Mouse (Mus musculus) WW6 (cell line): ENCODE data around the gene Naglu.

Experiments
- DNase-seq: peaks from one replicate; pipeline ENCODE4 v3.0.0-alpha.2; 2013; ENCODE audit warnings: low read depth, low spot score

Gene Naglu

GRCm38 (mm10) chr11:101084246-101084645, 14.4 kb downstream of the Naglu start:
- DNase-seq: no peak

DNA sequence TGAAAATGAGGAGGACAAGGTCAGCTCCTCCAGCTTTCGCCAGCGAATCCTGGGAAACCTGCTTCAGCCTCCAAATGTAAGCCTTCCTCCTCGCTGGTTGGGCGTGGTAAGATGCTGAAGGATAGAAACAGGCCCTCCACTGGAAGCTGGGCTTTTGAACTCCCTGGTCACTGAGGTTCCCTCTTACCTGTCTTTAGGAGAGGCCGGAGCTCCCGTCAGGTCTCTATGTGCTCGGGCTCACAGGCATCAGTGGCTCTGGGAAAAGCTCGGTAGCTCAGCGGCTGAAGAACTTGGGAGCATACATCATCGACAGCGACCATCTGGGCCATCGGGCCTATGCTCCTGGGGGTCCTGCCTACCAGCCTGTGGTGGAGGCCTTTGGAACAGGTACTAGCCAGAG, 15.0 kb downstream of the Naglu start:
- no peak for DNase-seq

DNA sequence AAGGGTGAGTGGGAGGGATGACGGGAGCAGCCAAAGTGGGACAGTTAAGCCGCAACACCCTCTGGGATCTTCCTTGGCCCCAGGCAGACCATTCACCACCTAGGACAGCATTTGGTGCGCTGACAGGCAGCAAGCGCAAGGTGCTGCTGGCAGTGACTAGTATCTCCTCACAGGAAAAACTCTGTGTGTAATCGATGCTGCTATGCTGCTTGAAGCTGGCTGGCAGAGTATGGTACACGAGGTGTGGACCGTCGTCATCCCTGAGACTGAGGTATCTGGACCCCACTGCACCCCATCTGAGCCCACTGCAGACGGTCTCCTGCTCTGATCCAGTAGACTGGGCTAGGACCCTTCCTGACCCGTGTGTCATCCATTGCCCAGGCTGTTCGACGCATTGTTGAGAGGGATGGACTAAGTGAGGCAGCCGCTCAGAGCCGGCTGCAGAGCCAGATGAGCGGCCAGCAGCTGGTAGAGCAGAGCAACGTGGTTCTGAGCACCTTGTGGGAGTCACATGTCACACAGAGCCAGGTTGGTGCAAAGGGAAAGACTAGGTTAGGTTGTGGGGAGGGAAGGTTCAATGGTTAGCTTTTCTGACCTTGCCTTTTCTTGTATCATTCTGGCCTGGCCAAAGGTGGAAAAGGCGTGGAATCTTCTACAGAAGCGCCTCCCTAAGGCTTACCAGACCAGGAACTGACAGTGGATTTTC, 16.0 kb downstream of the Naglu start:
- no peak for DNase-seq

DNA sequence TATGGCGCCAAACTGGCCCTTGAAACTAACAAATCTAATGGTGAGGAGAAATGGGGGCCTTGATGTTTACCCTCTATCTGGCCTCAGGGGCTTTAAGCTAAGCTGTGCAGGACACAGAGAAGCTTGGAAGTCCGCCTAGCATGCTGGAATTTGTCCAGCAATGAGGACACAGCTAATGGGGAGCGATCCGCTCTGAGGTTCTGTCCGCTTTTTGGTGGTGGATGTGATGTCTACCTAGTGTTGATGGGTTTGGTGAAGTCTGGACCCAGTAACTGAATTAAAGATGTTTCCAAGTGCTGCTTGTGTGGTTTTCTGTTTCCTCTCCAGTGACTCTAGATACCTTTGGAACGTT, 16.5 kb downstream of the Naglu start:
- no peak for DNase-seq

DNA sequence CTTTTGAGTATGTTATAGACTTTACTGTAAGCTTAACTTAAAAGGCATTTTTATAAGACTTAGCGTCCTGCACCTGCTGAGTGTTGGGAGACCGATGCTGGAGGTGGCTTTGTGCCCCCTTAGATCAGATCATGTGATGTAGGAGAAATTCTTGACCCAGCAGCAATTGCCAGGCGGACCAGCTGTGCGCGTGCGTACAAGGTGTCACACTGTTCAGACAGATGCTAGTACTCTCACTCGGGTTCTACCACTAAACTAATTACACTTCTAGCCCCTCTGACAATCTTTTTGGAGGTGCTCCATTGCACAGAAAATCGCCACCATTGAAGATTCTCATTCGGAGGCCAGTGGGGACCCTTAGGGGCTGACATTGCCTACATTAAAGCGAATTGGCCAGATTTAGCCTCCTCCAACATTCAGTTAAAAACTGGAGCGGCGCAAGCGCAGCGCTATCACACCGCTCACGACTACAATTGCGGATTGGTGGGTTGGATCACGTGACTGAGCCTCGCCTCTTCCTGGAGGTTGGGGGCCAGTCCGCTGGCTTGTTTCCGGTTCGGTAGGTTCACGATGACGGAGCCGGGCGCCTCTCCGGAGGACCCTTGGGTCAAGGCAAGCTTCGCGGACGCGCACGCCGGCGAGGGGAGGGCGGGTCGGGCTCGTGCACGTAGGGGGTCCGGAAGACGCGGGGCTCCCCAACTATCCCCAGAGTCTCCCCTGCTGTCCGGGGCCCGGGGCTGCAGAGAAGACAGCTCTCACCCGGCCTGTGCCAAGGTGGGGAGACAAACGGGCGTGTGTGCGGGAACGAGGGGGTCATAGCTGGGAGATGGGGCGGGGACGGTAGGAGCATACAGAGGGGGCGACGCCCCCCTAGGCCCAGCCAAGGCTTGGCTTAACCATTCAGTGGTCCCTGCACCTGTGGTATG, 17.2 kb downstream of the Naglu start, which contains the start of gene Mlx:
Gene Mlx, plus strand, starts transcription at position 522 of the 926 bp plus-strand sequence.
- peak; percentile 85 for DNase-seq

DNA sequence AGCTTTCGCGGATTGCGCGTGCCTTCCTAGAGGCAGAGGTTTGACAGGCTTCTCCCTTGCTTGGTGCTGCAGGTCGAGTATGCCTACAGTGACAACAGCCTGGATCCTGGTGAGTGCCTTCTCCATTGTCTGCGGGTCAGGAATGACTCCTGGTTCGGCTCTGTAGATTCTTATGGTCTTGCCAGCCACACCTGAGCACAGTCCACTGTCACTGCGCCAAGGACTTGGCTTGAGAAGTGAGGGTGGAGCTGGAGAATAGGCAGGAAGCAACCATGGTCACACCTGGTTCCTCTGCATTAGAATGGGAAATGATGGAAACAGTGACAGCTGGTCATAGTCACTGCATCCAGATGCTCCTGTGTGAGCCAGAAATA, 17.9 kb downstream of the Naglu start:
- no peak for DNase-seq

- DNase-seq: no peak
Measured at GRCm38 (mm10) chr11:101089931-101090330, 20.1 kb downstream of the Naglu start.

DNA sequence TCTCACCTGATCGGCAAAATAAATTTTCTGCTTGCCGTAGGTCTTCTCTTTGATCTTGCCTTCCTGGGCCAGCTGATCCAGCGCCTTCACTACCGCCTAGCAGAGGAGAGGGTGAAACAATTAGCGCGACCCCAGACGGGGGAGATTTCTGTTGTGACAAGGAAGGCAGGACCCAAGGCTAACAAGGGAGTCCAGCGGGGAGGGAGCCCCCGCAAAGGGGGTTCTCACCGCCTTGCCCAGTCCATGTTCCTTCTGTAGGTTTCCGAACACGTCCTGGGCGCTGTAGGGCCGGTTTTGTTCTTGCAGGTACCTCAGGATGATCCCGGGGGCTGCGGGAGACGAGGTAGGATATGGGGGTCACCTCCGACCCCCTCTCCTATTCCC, 25.1 kb downstream of the Naglu start:
- DNase-seq: no peak

- peak; percentile 95 for DNase-seq
Measured at GRCm38 (mm10) chr11:101095314-101096024, 25.7 kb downstream of the Naglu start, which contains the start of gene Psmc3ip. Gene Psmc3ip (minus strand): TSS chr11:101095436.

DNA sequence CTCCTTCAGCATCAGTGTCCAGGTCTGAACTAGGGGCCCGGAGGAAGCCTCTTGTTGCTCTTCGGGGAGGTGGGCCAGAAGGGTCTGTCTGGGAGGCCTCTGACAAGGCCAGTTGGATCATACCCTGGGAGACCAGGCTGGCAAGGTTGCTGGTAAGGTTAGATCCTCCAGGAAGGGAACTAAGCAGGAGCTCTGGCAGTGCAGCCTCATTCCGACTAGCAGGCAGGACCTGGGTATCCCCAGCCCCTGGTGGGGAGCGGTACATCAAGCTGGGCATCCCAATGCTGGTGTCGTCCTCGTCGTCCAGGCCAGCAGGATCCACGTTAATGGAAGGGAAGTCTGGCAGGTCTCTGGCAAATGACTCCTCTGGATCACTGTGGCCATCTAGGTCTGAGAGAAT, 28.4 kb downstream of the Naglu start:
- DNase-seq: no peak

DNA sequence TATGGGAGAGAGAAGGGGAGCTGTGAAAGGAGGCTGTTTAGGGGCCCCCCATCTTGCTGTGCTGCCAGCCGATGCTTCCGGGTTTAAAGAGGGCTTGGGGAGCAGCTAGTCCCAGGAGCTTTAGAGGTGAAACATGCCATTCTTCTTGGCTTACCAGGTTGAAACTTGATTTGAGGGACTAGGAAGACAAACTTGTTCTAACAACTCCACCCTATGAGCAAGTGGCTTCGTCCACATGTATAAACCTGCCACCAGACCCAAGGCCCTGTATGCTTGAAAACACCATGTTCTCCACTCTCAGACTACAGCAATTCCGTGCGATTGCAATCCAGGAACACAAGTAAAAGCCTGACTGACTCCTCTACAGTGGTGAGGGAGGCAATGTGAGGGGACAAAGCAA, 33.2 kb downstream of the Naglu start:
- DNase-seq: no peak

DNA sequence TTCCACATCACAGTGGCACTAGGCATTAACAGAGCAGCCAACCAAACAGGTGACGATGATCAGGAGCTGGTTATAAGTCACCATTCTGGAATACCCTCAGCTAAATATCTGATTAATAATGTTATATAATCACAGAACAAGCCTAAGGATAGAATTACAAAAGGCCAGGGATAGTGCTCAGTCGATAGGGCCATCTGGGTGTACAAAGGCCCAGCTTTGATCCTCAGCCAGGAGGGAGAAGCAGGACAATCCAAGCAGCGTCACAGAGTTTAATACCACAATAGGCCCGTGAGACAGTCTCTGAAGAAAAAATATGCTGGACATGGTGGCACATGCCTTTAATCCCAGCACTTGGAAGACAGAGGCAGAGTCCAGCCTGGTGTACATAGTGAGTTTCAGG, 39.5 kb downstream of the Naglu start:
- no peak for DNase-seq

DNA sequence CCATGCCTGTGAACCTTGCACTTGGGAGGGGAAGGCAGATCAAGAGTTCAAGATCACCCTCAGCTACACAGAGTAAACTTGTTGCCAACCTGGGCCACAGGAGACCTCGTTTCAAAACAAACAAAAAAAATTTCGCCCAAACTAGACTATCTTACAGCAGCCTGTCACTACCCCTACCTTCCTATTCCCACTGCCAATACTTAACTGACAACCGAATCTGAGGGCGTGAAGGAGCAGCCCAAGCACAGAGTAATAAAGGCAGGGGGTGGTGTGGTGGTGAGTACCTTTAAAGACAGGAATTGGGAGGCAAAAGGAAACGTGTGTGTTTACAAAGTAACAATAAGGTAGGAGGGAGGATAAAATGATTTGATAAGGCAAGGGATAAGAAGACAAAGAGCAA, 40.9 kb downstream of the Naglu start:
- no peak for DNase-seq

DNA sequence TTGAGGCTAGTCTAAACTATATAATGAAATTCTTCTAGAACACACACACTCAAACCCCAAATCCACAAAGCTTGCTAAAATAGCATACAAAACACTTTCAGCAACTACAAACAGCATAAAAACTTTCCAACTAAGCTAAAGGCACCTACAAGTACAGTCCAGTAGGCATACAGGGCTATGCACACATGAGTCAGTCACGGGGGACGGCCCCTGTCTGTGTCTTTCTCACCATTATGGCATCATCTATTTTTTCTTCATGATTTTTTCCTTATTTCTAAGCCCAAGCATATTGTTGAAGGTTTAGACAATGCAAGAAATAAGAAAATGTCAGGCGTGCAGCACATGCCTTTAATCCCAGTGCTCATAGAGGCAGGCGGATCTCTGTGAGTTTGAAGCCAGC, 41.4 kb downstream of the Naglu start:
- no peak for DNase-seq

- DNase-seq: no peak
Measured at GRCm38 (mm10) chr11:101112186-101112585, 42.4 kb downstream of the Naglu start.

- DNase-seq: no peak
Measured at GRCm38 (mm10) chr11:101115564-101115963, 45.8 kb downstream of the Naglu start.

DNA sequence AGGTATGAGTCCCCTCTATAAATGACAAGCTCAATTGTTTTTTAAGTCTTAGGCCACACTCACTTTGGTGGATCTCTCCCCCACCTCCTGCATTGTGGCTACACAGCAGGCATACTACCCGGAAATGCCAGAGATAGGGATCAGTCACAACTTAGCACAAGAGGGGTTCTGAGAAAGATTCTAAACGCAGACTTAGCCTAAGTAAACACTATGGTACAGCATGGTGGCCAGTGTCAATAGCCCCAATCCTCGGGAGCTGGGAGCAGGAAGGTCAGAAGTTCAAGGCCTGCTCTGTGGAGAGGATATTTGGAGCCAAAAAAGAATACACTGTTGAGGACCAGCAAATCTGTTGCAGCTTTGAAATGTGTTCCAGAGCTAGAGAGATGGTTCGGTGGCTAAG, 48.3 kb downstream of the Naglu start:
- no peak for DNase-seq

DNA sequence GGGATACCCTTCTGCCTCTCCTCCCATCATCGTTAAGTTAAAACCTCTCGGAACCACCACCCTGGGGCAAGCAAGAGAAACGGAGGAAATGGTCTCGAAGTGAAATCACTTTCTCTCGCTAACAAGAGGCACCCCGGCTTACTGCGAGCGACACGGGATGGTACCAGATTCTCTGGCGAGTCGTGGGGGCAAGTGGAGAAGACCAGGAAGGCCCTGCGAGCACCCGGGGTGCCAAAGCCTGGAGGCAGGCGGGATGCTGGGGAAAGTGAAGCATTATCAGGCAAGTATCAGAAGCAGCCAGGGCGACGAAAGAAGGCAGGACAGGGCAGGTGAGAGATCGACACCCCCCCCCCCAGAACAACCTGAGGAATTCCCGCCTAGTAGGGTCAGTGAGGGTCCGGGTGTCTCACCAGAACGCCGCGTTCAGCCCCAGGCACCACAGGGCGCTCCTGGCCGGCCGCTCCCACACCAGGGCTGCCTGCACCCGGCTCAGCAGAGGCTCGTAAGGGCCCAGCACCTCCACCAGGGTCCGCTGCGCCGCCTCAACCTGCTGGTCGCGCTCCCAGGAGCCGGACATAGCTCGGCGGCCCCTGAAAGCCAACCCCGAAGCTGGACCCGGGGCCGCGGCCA, 49.4 kb downstream of the Naglu start:
- no peak for DNase-seq

DNA sequence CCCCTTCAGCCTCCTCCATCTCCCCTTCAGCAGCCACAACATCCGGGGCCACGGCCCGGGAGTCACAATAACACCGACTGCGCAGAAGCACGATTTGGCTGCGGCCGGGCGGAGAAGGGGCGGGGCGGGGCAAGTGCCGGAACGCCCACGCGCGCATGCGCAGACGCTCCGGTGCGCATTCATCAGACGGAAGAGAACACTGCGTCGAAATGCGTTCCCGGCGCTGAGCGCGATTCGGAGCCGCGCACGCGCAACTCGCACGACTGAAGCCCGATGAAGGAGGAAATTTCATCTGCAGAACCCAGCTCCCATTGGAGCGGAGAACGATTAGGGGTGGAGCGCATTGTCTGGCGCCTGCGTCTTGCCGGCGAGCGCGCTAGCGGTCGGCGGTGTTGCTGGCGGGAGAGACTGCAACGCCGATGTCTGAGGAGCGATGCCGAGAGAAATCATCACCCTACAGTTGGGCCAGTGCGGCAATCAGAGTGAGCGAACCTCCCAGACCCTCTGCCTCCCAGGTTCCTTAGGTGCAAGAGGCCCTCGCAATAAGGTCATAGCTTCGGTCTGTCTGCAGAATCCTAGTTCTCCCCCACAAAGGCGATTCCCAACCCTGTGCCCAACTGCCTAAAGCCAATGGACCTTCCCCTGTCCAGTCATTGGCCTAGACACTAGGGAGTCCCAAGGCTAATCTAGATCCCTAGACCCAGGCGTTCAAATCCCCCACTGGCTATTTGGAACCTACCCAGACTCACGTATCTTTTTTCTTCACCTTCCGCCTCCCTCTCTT, 50.1 kb downstream of the Naglu start, which contains the start of the genes Retreg3 and Tubg1:
Gene Retreg3, minus strand, starts transcription at position 133 of the 784 bp plus-strand sequence.
Gene Tubg1, plus strand, starts transcription at position 178 of the 784 bp plus-strand sequence.
- peak; percentile 100 for DNase-seq

DNA sequence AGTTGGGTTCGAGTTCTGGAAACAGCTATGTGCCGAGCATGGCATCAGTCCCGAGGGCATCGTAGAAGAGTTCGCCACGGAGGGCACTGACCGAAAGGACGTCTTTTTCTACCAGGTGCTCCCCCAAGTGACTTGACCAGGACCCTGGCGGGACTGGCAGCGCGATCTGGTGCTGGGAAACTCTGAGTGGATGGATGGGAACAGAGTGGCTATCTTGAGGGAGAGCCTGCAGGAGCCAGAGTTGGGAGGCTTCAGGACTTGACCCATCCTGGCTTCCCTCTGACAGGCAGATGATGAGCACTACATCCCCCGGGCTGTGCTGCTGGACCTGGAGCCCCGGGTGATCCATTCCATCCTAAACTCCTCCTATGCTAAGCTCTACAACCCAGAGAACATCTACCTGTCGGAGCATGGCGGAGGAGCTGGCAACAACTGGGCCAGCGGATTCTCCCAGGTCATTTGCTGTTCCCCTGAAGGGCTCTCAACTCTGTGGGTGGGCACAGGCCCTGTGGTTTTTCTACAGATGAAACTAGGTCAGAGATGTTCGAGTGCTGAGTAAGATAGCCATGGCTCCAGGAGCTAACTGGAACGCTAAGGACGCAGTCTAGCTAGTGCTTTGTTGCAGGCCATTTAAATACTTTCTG, 50.9 kb downstream of the Naglu start:
- DNase-seq: no peak
